Mouse (Mus musculus) thymus, postnatal 36 days (tissue): Measurements from ENCODE around the gene Cuedc1.

Experiments
- DNase-seq, 2 experiments: peaks; one replicate each; pipeline ENCODE4 v3.0.0; 2022; ENCODE audit warnings: mixed read lengths in 2 of 2

The Cuedc1 gene

GRCm38 (mm10) chr11:88241468-88242301 is 143.8 kb downstream of the Cuedc1 start:
- no peak for DNase-seq
